Mouse (Mus musculus): ENCODE results near the gene Gtdc1. TPM values are rescaled to one million over a fixed set of nuclear protein-coding genes. Genes with fewer than 3 reads are reported as not detected.

Gene Gtdc1
- polyA plus RNA-seq, 1 experiment from 2014 or later: 2.9 TPM

DNA sequence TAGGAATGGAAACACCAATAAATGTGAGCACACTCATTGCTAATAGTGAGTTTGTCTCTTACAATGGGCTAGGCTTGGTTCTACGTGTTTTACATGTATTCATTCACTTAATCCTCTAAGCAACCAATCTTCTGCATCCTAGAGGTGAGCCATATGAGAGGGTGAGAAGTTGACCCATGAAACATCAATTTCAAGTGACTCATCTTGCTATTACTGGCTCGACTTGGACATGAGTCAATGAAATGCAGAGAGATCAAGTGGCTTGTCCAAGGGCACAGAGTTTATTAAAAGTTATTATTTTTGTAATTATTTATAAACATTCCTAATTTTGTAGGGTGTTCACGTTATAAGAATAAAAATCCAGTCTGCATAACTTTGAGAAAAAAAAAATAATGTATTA is 408.2 kb downstream of the Gtdc1 start:
- no peaks in the 10 kb centered on the region for H3K9me3 ChIP-seq (replicated peaks; ENCODE audit: control insufficient read depth, low read length)
- ATAC-seq (ENCODE audit: low read depth): no peak
- H3K27ac ChIP-seq (ENCODE audit: low read length): no peak overlapping the region
- H3K27me3 ChIP-seq (ENCODE audit: control insufficient read depth, insufficient read depth, low read depth, low read length): no peaks in the 10 kb centered on the region
- no peak overlapping the region for H3K9ac ChIP-seq (ENCODE audit: low read depth, low read length)
- no peaks in the 10 kb centered on the region for H3K4me1 ChIP-seq (ENCODE audit: control insufficient read depth, low read depth, low read length)
- H3K36me3 ChIP-seq (ENCODE audit: control insufficient read depth, insufficient read depth): no peaks in the 10 kb centered on the region
- WGBS (ENCODE audit: insufficient replicate concordance): 52% methylated on average over 3 of the region's 3 CpGs
- no peak overlapping the region for H3K4me3 ChIP-seq (ENCODE audit: low read depth, low read length)
- H3K4me2 ChIP-seq (ENCODE audit: low read depth, low read length): no peak overlapping the region

- H3K27ac ChIP-seq (ENCODE audit: low read length): no peak overlapping the region
- no peak overlapping the region for H3K9ac ChIP-seq (ENCODE audit: low read depth, low read length)
- H3K27me3 ChIP-seq (ENCODE audit: control insufficient read depth, insufficient read depth, low read depth, low read length): no peaks in the 10 kb centered on the region
- no peaks in the 10 kb centered on the region for H3K9me3 ChIP-seq (replicated peaks; ENCODE audit: control insufficient read depth, low read length)
- no peaks in the 10 kb centered on the region for H3K4me1 ChIP-seq (ENCODE audit: control insufficient read depth, low read depth, low read length)
- WGBS (ENCODE audit: insufficient replicate concordance): 73% methylated on average over 4 of the region's 4 CpGs
- no peak overlapping the region for H3K4me3 ChIP-seq (ENCODE audit: low read depth, low read length)
- no peak for ATAC-seq (ENCODE audit: low read depth)
- no peak overlapping the region for H3K4me2 ChIP-seq (ENCODE audit: low read depth, low read length)
- no peaks in the 10 kb centered on the region for H3K36me3 ChIP-seq (ENCODE audit: control insufficient read depth, insufficient read depth)
These were observed 409.4 kb downstream of the Gtdc1 start for GRCm38 (mm10) chr2:44518085-44518484.

Other genes with a start within 250 kb of the Gtdc1 start
- 12.1 and 12.5 TPM in 2 replicates for gene Zeb2, start 189.7 kb upstream of the Gtdc1 start, polyA plus RNA-seq (2015; fragmentation: Nextera tagmentation; extraction: Ambion mirVana)

All from liver, embryonic 16.5 days (tissue).